Mouse (Mus musculus) layer of hippocampus, adult 9-11 months (tissue): ENCODE results near the gene Chmp4b.
A peak's percentile ranks its signal among the peaks of the same experiment; 100 is the strongest.

Experiments used
- DNase-seq: peaks from one replicate; pipeline ENCODE4 v3.0.0; 2022

Chmp4b gene

GRCm38 (mm10) chr2:154685772-154686171 is 34.3 kb downstream of the Chmp4b start:
- DNase-seq = no peak

DNA sequence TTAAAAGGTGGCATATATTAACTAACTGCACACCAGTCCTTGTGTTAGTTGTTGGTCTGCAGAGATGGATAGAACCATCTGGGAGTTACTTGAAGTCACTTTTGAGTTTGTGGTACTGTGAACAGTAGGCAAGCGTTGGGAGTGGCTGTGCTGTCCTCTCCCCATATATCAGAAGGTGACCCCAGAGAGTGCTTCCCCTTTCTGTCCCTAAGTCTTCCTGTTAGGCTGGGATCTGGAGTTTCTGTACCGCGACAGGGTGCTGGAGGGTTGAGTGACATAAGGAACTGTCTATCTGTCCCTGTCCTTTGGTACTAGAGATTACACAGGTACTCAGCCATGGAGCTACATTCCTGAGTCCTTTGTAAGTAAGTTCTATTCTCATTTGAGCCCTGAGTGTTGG is 35.3 kb downstream of the Chmp4b start:
- no peak for DNase-seq

- no peak for DNase-seq
Measured at GRCm38 (mm10) chr2:154689391-154689790, 37.9 kb downstream of the Chmp4b start.

DNA sequence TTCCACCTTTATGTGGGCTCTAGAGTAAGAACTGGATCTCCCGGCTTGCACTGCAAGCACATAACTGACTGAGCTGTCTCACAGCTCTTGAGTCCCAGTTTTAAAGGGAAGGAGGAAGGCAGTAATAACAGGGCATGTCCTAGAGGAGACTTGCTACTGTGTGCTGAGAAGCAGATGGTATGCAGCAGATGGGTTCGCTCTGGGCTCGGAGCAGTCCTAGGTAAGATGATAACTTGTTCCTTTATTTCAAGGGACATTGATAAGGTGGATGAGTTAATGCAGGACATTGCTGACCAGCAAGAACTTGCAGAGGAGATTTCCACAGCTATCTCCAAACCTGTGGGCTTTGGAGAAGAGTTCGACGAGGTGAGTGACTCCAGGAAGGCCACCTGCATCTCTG is 39.5 kb downstream of the Chmp4b start:
- no peak for DNase-seq

- no peak for DNase-seq
Measured at GRCm38 (mm10) chr2:154693186-154693940, 41.9 kb downstream of the Chmp4b start.

DNA sequence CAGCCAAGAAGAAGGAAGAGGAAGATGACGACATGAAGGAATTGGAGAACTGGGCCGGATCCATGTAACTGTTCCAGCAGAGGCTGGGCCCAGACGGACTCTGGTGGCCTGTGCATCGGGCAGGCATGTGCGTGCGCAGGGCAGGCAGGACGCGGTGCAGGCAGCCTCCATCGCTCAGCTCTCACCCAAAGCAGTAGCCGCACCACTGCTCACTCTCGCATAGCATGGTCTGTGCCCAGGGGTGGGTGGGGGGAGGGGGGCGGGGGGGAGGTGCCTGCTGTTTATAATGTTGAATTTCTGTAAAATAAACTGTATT is 42.4 kb downstream of the Chmp4b start:
- no peak for DNase-seq

DNA sequence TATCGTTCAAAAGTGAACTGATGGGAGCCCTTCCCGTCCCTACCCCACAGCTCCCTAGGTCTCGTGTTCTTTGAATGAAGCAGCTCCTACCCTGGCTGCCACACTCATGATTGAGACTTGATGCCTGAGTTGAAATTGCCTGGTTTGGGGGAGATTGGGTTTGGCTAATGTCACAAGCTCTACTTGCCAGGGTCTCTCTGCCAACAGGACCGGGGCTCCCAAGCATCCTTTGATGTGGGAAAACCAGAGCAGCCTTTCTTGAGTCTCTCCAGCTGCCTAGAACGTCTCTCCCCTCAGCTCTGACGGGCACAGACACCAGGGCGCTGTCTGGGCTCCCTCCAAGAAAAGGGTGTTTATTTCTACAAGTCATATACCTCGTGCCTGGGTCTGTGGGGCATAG is 44.2 kb downstream of the Chmp4b start:
- DNase-seq = no peak

DNA sequence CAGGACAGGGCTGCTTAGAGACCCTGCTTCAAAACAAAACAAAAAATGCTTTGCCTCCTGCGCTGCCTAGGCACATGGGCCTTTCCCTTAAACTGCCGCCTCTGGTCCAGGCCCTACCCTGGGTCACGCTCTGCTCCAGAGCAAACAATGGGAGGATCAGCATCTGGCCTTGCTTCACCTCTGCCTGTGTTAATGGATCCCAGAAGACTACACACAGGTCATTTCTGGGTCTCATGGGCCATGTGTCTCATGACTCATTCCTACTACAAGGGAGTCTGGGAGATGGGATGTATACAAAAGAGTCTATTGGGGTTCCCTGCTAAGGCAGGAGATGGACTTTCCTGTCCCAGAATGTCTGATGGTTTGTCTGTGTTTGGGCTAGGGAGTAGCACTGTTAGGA is 45.2 kb downstream of the Chmp4b start:
- DNase-seq = no peak

DNA sequence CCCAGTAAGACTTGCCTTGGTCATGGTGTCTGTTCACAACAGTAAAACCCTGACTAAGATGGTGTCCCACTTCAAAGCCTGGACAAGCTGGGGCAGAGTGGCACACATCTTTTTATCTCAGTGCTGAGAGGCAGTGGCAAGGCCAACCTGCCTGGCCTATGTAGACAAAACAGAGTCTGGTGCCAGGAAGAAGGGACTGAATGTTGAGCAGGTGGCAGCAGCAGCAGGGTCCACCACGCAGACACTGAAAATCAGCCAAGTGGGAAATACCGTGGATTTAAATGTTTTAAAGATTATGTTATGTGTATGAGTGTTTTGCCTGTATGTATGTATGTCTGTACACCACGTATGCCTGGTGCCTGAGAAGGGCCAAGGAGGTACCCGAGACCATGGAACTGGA is 47.9 kb downstream of the Chmp4b start:
- no peak for DNase-seq

DNA sequence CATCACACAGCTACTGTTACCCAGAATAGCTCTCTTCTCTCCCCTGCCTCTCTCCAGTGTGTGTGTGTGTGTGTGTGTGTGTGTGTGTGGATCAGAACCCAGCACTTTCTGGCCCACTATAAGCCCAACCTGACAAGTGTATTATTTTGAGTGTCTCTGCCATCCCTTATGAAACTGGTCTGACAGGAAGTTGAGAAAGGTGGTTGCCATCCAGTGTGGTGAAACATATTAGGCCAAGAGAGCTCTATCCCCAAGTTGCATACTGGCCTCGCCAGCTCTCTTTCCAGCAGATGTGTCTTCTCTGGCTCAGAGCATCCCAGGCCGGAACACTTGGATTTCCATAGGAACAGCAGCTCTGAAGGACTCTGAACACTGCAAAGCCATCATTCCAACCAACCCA is 48.7 kb downstream of the Chmp4b start:
- no peak for DNase-seq

DNA sequence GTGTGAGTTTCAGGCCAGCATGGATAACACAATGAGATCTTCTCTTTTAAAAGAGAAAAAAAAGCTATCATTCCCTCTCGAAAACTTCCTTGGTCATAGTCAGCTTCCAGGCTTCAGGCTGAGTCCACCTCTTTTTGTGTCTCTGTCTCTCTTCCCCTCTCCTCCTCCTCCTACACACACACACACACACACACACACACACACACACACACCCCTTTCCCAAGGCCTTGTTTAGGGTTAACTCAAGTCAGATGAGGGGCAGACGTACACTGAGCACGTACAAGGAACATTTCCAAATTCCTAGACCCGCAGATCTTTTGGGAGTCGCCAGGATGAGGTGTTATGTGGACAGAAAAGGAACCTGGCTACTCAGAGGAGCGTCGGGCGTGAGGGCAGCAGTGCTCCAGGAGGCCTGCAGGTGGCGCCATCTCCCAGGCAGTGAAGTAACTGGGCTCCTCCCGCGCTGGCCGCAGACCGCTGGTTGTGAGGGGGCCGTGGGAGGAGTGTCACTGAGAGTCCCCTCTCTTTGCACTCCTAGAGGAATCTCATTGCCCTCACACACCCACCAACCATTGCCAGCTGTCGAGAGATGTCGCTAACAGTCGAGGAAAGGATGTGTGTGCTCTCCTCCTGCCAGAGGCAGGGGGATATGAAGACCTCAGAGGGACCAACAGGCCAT is 51.3 kb downstream of the Chmp4b start:
- DNase-seq = no peak

DNA sequence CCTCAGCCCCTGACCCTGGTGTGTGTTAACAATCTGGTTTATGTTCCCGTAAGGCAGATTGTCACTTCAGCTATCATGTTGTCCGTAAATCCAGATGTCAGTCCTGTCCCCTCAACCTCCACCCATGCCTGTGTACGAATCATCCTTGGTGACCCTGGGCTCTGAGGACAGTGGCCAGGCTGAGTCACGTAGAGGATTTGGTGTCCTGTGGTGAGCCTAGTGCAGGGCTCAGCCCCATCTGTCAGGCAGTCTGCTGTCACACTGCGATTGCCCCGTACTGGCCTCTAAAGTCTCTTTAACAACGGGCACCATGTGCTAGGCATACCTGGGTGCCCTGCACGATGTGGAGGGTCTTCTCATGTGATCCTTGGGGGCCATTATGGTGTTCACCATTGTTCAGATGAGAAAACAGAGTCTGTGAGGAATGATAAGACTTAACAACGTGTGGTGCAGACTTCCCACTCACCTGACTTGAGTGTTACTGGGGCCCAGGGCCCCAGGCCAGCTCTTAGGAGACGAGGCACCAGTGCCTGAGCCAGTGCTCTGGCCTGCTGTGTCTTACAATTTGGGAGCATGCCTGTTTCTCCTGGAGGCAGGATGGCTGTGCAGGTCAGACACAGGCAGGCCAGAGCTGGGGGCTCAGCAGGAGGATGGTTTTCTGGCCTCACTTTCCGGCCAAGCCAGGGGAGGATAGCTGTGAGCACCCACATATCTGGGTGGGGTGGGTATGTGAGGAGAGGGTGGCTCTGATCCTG is 55.2 kb downstream of the Chmp4b start:
- DNase-seq = no peak

DNA sequence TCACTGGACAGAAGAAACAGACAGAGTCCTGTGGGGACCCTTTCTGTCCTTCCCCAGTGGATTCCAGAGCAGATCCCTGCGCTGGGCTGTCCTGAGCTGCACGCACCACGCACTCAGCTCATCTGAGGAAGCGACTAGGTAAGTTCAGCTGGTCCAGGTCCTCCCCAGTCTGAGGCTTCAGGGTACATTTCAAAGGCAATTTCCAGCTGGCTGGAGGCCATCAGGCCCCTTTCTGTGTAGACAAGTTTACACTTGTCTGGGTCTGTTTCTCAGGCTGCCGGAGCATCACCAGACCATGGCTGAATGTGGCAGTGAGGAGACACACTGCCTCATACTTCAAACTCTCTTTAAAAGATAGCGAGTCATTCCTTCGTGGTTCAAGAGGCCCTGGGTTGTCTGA is 55.8 kb downstream of the Chmp4b start:
- DNase-seq = no peak

DNA sequence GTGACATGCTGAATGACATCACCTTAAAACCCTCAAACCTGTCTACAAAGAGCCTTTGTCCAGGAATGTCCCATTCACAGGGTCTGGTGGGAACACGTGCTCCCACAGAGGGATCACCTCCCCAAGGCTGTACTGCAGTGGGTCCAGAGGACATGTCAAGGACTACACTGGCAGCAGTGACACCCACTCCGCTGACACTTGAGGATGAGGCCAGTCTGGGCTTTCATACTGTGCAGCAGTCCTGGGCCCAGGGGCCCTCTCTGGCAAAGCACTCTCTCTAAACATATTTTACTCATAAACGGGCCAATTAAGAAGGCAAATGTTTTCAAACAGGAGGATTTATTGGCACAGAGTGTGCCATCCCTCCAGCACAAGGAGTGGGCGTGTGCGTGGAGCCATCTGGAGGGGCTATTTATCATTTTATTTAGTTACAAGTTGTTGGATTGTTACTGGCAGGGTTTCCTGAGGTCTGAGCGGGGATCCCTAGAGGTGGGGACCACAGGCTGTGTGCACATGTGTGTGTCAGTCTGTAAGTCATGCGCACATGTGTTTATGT is 56.4 kb downstream of the Chmp4b start:
- DNase-seq = peak; percentile 54

DNA sequence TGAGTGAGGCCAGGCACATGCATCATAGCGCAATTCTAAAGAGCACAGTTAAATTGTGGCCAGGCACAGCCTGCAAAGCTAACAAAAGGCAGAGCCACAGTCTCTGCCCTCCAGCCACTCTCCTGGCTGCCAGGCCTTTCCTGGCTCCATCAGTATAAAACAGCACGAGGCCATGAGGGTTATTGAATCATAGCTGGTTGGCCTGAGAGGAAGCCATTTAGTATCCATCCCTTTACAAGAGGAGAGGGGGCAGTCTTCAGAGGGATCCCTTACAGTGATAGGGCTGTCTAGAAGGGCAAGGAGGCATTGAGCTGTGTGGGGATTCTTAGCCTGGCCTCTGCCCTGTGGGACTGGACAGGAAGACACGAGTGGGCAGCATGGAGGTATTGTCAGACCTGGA is 60.2 kb downstream of the Chmp4b start:
- DNase-seq = no peak

DNA sequence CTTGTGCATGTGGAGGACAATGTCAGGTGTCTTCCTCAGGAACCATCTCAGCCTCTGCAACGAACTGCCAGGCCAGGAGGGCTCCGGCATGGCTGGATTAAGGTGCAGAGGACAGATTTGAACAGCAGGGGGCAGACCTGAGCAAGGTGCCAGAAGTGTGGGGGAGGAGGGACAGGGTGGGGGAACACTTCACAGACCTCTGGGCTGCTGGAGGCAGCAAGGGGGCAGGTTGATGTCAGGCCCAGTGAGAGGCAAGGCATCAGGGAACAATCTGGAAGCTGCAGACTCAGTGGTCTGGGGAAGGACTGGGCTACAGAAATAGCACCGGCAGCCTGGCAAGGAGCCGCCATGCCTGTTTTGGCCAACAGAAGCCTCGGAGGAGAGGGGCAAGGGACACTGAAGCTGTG is 60.8 kb downstream of the Chmp4b start:
- DNase-seq = no peak

DNA sequence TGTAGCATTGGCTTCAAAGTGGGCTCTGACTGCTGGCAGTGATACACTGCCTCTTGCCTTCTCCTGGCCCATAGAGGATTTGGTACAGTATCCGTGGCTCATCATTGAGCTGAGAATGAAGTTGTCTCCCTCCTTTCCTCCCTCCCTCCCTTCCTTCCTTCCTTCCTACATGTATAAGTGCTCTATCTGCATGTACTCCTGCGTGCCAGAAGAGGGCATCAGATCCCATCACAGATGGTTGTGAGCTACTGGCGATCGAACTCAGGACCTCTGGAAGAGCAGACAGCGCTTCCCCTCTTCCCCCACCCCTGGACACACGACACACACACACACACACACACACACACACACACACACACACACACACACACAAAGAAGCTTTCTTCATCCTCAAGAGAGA is 61.6 kb downstream of the Chmp4b start:
- DNase-seq = no peak

DNA sequence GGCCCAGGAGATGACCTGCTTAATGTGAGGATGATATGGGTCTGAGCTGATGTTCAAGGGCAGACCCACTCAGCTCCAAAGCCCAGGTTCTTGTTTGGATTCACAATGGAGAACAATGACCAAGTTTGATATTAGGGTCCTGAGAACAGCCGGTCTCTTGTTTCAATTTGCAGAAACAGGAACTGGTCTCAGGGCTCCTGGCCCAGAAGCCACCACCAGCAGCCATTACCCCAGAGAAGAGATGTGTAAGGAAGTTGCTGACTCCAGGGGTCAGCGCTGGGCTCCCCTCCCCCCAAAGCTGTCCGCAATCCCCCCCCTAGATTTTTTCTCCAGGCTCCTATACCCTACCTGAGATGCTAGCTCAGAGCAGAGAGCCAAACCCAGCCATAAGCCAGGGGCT is 62.5 kb downstream of the Chmp4b start:
- DNase-seq = no peak

DNA sequence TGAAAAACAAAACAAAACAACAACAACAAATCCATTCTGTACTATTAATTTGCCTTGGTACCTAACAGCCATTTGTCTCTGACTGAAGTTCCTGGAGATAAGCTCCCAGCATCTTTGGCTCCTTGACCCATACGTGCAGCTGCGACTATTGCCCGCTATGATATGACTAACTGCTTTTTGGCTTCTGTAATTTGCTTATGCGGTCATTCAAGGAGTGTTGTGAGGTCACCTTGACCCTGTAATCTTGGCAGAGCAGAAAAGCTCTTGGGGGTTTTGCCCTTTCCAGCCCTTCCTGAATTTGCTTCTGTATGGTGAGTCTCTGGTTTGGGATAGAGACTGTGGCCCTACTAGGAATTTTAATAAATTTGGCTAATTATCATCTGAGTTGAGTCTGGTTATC is 65.1 kb downstream of the Chmp4b start:
- no peak for DNase-seq

GRCm38 (mm10) chr2:154717081-154717480 is 65.6 kb downstream of the Chmp4b start:
- no peak for DNase-seq

- DNase-seq = no peak
Measured at GRCm38 (mm10) chr2:154718855-154719556, 67.5 kb downstream of the Chmp4b start.

DNA sequence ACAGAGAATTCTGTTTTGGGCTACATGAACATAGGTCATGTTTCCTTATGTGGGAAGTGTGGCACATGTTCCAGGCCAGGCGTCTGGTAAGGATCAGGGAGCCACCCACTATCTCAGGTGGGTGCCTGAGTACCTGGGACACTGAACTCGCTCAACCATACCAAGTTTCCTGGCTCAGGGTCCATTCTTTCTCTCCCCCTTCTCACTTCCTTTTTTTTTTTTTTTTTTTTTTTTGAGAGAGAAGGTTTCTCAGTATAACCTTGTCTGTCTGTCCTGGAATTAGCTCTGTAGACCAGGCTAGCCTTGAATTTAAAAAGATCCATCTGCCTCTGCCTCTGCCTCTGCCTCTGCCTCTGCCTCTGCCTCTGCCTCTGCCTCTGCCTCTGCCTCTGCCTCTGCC is 68.8 kb downstream of the Chmp4b start:
- no peak for DNase-seq

- no peak for DNase-seq
Measured at GRCm38 (mm10) chr2:154723473-154723872, 72.0 kb downstream of the Chmp4b start.
